Mouse (Mus musculus) brain, adult 2 months (tissue): ENCODE data around the gene Txndc15.
"Not testable (repeated sequence)": the region's sequence is repeated elsewhere in the genome, so short reads cannot be mapped to it uniquely, and the experiment has no call there.

Experiments used
- DNase-seq: peaks from one replicate; pipeline ENCODE4 v3.0.0; 2011; ENCODE audit warnings: low read depth, low spot score

The Txndc15 gene

DNA sequence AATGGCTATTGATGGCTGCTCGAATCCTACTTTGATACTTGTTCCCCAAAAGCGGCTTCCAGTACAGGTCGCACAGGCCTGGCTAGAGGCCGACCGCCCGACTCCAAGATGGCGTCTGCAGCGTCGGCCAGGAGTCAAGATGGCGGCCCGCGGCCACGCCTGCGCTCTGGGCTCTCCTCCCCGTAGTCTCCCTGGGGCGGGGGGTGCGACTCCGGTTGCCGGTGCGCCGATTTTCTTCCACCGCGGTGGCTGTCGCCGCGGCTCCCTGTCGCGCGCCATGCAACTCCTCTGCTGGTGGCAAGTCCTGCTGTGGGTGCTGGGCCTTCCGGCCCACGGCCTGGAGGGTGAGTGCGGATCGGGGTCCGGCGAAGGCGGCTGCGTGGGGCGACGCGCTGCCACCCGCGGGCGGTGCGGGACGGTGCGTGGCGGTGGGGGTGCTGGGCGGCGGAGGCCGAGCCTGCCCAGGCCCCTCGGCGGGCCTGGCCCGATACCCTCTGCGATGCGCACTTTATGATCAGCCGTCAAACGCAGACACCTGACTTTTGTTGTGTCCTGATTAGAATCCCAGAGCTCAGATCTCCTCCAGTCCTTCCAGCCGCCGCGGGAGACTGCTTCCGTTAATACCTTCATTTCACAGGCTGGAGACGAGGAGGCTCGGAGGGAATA lies at the start of gene Txndc15:
TSS of gene Txndc15 (plus strand) at position 150 of the 666 bp plus-strand sequence.
- peak; percentile 93 for DNase-seq

GRCm38 (mm10) chr13:55668550-55668949 lies 45.9 kb upstream of the Txndc15 start:
- peak; percentile 20 for DNase-seq

DNA sequence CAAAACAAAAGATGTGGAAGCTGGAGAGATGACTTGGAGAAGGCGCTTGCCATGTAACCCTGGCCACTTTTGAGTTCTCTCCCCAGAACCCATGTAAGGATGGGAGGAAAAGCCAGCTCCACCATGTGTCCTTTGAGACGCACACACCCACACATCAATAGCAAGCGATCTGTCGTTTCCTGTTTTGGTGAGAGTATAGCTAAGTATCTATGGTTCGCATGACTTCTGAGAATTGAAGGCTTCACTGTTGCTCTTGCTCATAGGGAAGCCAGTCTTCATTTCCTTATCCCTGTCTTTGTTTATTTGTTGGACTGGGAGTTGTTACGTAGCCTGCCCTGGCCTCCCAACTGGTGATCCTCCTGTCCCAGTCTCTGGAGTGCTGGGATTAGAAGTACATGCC lies 41.7 kb upstream of the Txndc15 start:
- no peak for DNase-seq

DNA sequence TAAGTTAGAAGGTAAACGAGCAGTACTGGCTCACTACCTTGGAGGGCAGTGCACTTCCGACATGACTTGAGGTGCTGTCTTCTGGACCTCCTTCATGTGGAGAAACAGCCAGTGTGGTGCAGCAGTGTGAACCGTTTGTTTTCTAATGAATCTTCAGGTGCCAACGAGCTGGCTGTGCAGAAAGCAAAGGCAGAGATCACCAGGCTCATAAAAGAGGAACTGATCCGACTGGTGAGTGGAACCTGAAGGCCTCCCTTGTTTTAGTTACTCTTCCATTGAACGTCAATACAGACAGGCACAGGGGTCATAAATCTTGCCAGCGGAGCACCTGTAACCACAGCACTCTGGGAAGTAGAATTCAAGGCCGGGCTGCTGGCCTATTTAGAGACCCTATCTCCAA lies 37.1 kb upstream of the Txndc15 start:
- DNase-seq, result no peak

GRCm38 (mm10) chr13:55682201-55682600 lies 32.2 kb upstream of the Txndc15 start:
- no peak for DNase-seq

DNA sequence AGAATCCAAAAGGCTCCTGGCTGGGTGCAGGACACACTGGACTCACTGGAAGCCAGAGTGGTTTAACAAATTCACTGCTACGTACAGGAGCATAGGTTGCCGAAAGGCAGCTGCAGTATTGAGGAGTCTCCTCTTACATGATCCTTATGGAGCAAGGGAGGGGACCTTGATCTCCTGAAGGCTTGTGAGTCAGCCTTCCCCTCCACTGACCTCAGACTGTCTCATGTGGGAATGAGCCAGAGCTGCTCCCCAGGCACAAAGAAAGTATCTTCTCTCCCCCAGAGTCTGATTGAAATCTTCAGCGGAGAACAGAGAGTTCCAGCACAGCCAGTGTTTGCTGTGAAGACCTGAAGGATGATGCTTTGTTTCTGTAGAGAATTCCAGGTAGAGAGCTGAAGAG lies 30.9 kb upstream of the Txndc15 start:
- peak; percentile 19 for DNase-seq

GRCm38 (mm10) chr13:55686107-55686633 lies 28.3 kb upstream of the Txndc15 start:
- peak; percentile 27 for DNase-seq

DNA sequence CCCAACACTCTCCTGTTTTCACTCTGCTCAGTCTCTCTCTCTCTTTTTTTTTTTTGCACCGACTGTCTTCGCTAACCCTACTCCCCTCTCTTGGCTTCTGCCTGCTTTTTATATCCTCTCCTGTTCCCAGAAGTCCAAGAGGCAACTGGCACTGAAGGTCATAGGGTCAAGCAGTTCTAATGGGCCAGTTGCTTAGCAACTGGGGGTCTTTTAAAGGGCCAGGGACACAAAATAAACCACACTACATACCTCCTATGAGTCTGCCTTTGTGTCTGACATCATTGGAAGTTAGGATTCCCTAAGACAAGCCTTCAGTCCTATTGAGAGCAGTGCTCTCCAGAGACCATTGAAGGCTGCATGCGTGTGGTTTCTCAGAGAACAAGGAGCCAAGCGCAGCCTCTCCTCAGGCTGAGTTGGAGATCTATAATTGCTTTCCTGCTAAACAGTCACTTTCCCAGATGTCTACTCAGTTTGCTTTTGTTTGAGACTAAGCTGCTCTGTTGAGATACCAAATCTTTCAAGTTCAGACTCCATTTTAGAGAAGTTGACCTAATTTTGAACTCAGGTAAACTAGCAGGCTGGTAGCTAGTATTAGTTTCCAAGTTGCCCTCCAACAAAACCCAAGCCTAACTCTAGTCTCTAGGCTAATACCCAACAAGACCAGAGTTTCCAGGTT lies 26.4 kb upstream of the Txndc15 start:
- DNase-seq, result no peak

DNA sequence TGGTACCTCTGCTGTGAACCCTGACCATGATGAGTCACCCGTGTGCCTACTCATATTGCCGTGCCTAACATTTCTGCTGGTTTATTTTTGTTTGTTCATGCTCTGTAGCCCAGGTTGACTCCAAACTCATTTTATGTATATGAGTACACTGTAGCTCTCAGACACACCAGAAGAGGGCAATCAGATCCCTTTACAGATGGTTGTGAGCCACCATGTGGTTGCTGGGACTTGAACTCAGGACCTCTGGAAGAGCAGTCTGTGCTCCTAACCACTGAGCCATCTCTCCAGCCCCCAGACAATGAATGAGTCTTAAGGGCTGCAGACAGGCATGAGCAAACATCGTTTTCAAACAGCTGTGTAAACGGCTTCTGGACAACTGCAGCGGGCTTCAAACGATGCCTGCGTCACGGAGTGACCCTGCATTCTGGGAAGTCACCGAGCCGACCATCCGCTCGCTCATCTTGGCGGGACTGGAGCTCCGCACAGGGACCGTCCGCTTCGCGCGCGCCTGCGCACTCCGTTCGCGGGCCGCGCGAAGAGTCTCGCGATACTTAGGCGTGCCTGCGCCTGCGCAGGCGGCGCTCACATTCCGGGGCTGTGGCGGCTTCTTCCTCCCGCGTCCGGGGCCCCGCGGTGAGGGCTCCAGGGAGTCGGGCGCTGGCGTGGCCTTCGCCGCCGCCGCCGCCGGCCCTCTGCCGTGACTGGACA lies 21.8 kb upstream of the Txndc15 start, which contains the start of gene B230219D22Rik:
TSS of gene B230219D22Rik (plus strand) at position 590 of the 708 bp plus-strand sequence.
- DNase-seq, result peak; percentile 94

- peak; percentile 41 for DNase-seq
These were observed 21.2 kb upstream of the Txndc15 start for GRCm38 (mm10) chr13:55693243-55693721.

DNA sequence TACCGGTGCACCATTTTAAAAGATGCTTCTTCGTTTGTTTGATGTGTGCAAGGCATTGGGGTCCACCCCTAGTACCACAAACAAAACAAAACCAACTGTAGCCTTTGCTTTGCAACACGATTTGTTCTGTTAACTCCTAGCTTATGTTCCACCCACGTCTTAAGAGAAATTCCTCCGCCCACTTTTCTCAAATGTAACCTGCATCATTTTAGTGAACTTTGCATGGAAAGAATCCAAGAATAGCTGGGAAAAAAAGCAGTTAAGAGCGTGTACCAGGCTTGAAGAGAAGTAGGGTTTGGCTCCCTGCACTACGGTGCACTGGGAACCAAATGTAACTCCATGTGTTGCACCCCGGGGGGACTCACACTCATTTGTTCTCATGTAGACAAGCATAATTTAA lies 20.3 kb upstream of the Txndc15 start:
- DNase-seq, result peak; percentile 37

- DNase-seq, result not testable (repeated sequence)
These were observed 18.5 kb upstream of the Txndc15 start for GRCm38 (mm10) chr13:55695989-55696388.

DNA sequence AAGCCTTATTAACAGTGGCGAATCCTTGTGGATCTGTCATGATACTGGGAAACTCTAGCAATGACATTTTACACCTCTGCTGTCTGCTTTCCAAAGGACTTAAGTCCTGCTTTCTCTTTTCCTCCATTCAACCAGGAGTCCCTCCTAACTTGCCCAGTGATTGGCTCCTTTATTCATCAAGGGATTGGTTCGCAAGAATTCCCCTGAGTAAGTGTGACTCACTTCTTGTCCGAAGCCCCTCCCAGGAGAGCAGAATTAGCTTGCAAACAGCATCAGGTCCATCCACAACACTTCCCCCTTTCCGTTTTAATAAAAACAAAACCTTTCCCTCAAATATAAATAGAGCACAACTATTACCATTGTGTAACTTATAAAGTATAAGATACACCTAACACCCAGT lies 10.1 kb upstream of the Txndc15 start:
- DNase-seq, result no peak

GRCm38 (mm10) chr13:55712846-55713245 lies 1.6 kb upstream of the Txndc15 start:
- DNase-seq, result no peak

DNA sequence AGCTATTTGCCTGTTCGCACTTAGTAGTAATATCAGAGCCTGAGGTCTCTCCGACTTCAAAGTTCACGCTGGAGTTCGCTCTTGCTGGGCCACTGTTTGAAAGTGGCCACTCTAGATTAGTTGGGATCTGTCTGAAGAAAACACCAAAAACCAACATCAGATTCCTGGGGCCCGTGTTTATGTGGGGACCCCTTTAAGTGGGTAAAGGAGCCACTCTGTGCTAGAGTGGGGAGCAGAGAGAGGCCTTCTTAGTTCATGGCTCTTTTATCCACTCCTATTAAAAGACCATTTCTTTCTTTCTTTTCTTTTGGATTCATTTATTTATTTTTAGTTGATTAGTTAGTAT lies 690 bp downstream of the Txndc15 start:
- no peak for DNase-seq

GRCm38 (mm10) chr13:55715908-55716510 lies 1.6 kb downstream of the Txndc15 start:
- DNase-seq, result no peak

GRCm38 (mm10) chr13:55721516-55721915 lies 7.1 kb downstream of the Txndc15 start:
- DNase-seq, result peak; percentile 76

GRCm38 (mm10) chr13:55721995-55722394 lies 7.5 kb downstream of the Txndc15 start:
- DNase-seq, result peak; percentile 52

DNA sequence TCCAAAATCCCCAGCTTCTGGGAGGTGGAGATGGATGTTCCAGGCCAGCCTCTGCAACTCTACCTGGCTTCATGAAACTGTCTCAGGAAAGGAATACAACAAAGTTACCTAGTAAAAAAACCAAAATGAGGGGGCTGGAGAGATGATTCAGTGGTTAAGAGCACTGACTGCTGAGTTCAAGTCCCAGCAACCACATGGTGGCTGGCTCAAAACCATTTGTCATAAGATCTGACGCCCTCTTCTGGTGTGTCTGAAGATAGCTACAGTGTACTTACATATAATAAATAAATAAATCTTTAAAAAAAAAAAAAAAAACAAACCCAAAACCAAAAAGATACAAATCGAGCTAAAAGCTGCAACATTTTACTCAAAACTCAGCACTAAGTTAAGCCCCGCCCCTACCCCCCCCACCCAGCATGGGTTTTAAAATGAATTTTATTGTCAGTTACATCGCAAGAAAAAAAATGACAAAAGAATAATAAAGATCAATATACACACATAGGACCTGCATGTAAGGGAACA lies 12.2 kb downstream of the Txndc15 start:
- DNase-seq, result peak; percentile 57

GRCm38 (mm10) chr13:55727120-55727838 lies 12.8 kb downstream of the Txndc15 start, which contains the start of gene Pcbd2:
Gene Pcbd2 (plus strand): TSS chr13:55727368.
- peak; percentile 87 for DNase-seq

- peak; percentile 91 for DNase-seq
These were observed 13.4 kb downstream of the Txndc15 start for GRCm38 (mm10) chr13:55727839-55728238.
